Mouse (Mus musculus) forebrain, embryonic 16.5 days (tissue): ENCODE data around the gene Espn. TPM values are rescaled to one million over a fixed set of nuclear protein-coding genes. Genes with fewer than 3 reads are reported as not detected.
A peak's percentile ranks its signal among the peaks of the same experiment; 100 is the strongest.

Experiments used
- ATAC-seq: fragments of 200-750 bp; cut with Nextera tagmentation; 2 replicates; pipeline ENCODE4 v1.8.0; 2017; ENCODE audit warnings: mild to moderate bottlenecking, moderate library complexity
- H3K27ac ChIP-seq: fragments of 300-500 bp; sonication (generic); 2 replicates; pipeline ENCODE4 v1.5.1; 2014; ENCODE audit warnings: low read length, control low read depth
- H3K27me3 ChIP-seq: fragments of 300-500 bp; sonication (generic); replicated peaks from 2 replicates; pipeline ENCODE4 v1.6.1; 2014; ENCODE audit warnings: low read length; ENCODE audit not compliant: control insufficient read depth, insufficient read depth
- H3K36me3 ChIP-seq: fragments of 300-500 bp; sonication (generic); 2 replicates; pipeline ENCODE4 v1.6.1; 2014; ENCODE audit not compliant: control insufficient read depth, insufficient read depth
- H3K4me1 ChIP-seq: fragments of 300-500 bp; sonication (generic); replicated peaks from 2 replicates; pipeline ENCODE4 v1.6.1; 2014; ENCODE audit warnings: low read length; ENCODE audit not compliant: control insufficient read depth, insufficient read depth
- H3K4me2 ChIP-seq: fragments of 300-500 bp; sonication (generic); 2 replicates; pipeline ENCODE4 v1.6.1; 2014; ENCODE audit warnings: mild to moderate bottlenecking, low read length, control low read depth
- H3K4me3 ChIP-seq: fragments of 300-500 bp; sonication (generic); replicated peaks from 2 replicates; pipeline ENCODE4 v1.5.1; 2014; ENCODE audit warnings: mild to moderate bottlenecking, low read length, control low read depth
- H3K9ac ChIP-seq: fragments of 300-500 bp; sonication (generic); replicated peaks from 2 replicates; pipeline ENCODE4 v1.6.1; 2014; ENCODE audit warnings: low read depth, low read length, control low read depth
- H3K9me3 ChIP-seq: fragments of 300-500 bp; sonication (generic); 2 replicates; pipeline ENCODE4 v1.6.1; 2016; ENCODE audit warnings: low read length; ENCODE audit not compliant: control insufficient read depth
- WGBS: fragments of 180-500 bp; shearing (Covaris S2); extraction: QIAGEN DNeasy Blood & Tissue Kit; methylation state at CpG from one replicate; pipeline ENCODE4 v1.1.7; 2014; 5-methylcytosine and 5-hydroxymethylcytosine counted together
- polyA plus RNA-seq: library from polyadenylated mRNA; unstranded; fragments of >200 nt; fragmentation: Nextera tagmentation; extraction: Ambion mirVana; gene quantifications from 2 replicates; pipeline ENCODE4 v1.2.1, GENCODE M21; 2015

Espn gene
- polyA plus RNA-seq, 1 experiment from 2014 or later = 0.08 TPM

DNA sequence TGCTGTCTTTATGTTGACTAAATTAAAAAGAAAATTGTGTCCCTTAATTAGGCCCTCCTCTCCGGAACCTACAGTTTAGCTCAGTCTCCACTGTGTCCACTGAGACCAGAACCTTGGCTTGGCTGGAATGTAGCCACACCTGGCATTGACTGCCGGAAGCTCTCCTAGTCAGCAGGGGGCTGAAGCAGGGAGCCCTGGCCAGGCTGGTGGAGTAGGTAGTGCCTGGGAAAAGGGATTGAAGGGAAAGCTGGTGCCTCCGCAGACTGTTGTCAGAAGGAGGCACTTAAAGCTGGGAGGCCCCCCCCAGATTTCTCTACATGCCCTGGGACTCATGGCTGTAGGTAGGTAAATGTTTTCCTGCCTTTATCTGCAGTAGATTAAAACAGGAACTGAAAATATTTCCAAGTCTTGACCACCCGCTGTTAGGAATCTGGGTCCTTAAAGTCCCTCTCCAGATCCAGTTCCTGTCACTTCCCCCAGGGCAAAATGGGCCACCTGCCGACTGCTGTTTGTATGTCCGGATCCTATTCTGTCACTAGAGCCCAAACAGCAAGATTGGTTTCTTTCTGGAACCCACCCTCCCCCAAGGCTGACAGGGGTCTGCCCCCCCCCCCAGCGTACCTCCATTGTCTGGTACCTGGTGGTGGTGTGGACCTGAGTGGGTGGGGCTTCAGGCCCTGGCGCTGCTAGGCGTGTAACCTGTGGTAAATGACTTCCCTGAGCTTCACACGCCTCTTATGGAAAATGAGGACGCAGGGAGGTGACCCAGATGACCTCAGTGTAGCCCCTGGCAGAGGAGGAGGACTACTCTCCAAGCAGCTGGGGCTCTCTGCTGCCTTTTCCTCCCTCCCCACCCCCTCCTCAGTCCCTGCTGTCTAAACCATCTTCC is 54.0 kb downstream of the Espn start:
- H3K27me3 ChIP-seq = no peaks in the 10 kb centered on the region
- WGBS = 23% methylated on average over 11 of the region's 11 CpGs
- no peak for ATAC-seq

DNA sequence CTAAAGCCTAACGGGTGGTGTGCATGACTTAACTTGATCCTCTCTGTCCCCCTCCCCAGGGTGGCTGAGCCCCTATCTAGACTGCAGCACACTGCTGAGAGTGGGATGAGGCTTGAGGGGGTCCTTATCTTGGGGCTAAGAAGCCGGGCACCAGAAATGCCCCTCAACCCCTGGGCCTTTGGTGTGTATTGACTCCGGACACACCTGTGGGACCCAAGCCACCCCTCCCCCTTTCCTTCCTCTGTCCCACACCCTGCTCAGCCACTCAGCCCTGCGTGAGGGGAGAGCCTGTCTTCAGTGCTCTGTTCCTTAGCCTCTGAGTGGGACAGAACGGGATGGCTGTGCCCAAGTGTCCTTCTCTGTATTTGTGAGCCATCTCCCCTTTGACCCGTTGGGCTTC is 55.2 kb downstream of the Espn start:
- no peak for ATAC-seq
- WGBS = 39% methylated on average over 6 of the region's 6 CpGs

More for the DNA sequence above, 54.0 kb downstream of the Espn start:
- no peaks in the 10 kb centered on the region for H3K4me1 ChIP-seq
- H3K36me3 ChIP-seq = 0 out of 2 replicates have a peak, but pooled peaks cover 3% of the 10 kb centered on the region
- no peaks in the 10 kb centered on the region for H3K9me3 ChIP-seq
- H3K4me2 ChIP-seq = no peak overlapping the region
- H3K27ac ChIP-seq = no peak overlapping the region
- no peak overlapping the region for H3K9ac ChIP-seq
- no peak overlapping the region for H3K4me3 ChIP-seq

DNA sequence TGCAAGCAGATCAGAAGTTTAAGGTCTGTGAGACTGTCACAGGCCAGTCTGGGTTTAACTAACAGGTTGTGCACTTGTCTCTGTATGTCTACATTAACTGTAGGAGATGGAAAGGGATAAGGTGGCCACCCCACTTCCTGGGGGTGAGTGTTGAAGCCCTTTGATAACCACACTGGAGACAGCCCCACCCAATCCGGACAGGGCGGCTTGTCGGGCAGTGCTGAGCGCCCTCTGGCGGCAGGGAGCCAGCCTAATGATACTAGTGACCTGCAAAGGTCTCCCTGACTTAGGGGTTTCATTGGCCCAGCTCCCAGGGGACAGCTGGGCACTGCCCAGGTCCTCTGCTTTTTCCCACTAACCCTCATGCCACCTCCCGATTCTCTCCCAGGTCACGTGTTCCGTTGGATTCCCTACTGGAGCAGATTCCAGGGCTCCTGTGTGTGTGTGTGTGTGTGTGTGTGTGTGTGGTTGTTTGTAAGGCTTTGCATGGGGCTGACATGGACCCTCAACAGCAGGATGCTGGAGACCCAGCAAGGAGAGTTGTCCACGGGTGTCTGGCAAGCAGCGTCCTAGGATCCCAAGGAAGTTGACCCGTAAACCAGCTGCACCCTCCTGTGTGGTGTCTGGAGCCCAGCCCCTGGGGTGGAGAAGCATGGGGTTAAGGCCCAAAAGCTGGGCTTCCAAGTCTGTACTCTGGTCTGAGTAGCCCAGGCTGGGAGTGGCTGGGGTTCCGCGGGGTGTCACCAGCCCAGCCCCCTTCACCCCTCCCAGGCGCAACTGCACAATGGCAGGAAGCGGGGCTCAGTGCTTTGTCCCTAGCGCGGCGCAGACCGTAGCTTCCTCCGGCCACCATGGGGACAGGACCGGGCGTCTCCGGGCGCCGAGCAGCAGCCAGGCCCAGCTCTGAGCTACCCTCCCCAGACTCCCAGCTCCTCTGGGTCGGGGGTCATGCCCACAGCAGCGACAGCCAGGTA is 55.9 kb downstream of the Espn start:
- Histone ChIP-seq H3K9me3 (no peaks in the 10 kb centered on the region), H3K27ac (no peak overlapping the region), H3K9ac (no peak overlapping the region), H3K4me2 (no peak overlapping the region), H3K4me3 (0 out of 2 replicates have a peak overlapping the region, but pooled peaks have one; percentile 8), H3K36me3 (no peaks in the 10 kb centered on the region), H3K27me3 (no peaks in the 10 kb centered on the region), H3K4me1 (peaks cover 3% of the 10 kb centered on the region; the same call in 1 of the 2 replicates)
- 22% methylated on average over 27 of the region's 27 CpGs for WGBS
- ATAC-seq = no peak

More for the DNA sequence above, 55.2 kb downstream of the Espn start:
- no peak overlapping the region for H3K4me2 ChIP-seq
- H3K27ac ChIP-seq = no peak overlapping the region
- H3K4me3 ChIP-seq = 0 out of 2 replicates have a peak overlapping the region, but pooled peaks have one; percentile 8
- H3K36me3 ChIP-seq = no peaks in the 10 kb centered on the region
- no peaks in the 10 kb centered on the region for H3K27me3 ChIP-seq
- no peaks in the 10 kb centered on the region for H3K9me3 ChIP-seq
- no peak overlapping the region for H3K9ac ChIP-seq
- H3K4me1 ChIP-seq = peaks cover 3% of the 10 kb centered on the region; the same call in 1 of the 2 replicates

GRCm38 (mm10) chr4:152094233-152094632 is 57.9 kb downstream of the Espn start:
- H3K27ac ChIP-seq = no peak overlapping the region
- H3K36me3 ChIP-seq = no peaks in the 10 kb centered on the region
- H3K27me3 ChIP-seq = no peaks in the 10 kb centered on the region
- no peak overlapping the region for H3K4me3 ChIP-seq
- H3K9ac ChIP-seq = no peak overlapping the region
- peaks cover 3% of the 10 kb centered on the region; the same call in 1 of the 2 replicates for H3K4me1 ChIP-seq
- H3K9me3 ChIP-seq = no peaks in the 10 kb centered on the region
- no peak overlapping the region for H3K4me2 ChIP-seq
- no peak for ATAC-seq
- 90% methylated on average over 12 of the region's 12 CpGs for WGBS

DNA sequence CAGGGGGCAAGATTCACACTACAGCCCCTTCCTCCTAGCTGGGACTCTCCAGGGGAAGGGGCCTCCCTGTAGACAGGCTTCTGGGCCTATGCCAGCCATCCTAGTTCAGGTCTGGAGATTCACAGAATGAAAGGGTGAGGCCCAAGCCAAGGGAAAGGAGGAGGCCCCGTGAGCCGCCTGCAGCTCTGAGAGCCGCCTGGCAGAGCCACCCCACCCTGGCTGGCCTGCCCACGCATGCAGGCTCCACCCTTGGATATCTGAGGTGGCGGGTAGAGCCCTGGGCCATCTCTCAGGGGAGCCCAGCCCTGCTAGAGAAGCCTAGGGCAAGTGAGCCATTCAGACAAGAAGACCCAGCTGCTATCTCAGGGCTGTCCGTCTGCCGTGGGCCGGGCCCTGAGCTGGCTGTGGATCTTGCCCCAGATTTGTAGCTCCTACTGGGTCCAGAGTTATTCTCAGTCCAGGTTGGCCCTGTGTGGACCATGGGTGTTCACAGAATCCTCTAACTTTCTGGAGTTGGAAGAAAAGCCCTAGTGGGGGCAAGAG is 59.3 kb downstream of the Espn start:
- no peaks in the 10 kb centered on the region for H3K27me3 ChIP-seq
- no peaks in the 10 kb centered on the region for H3K9me3 ChIP-seq
- no peak for ATAC-seq
- WGBS = 60% methylated on average over 8 of the region's 8 CpGs
- no peak overlapping the region for H3K4me2 ChIP-seq
- no peak overlapping the region for H3K4me3 ChIP-seq
- H3K9ac ChIP-seq = 0 out of 2 replicates have a peak overlapping the region, but pooled peaks have one; percentile 9
- no peaks in the 10 kb centered on the region for H3K36me3 ChIP-seq
- no peak overlapping the region for H3K27ac ChIP-seq
- H3K4me1 ChIP-seq = peaks cover 14% of the 10 kb centered on the region

DNA sequence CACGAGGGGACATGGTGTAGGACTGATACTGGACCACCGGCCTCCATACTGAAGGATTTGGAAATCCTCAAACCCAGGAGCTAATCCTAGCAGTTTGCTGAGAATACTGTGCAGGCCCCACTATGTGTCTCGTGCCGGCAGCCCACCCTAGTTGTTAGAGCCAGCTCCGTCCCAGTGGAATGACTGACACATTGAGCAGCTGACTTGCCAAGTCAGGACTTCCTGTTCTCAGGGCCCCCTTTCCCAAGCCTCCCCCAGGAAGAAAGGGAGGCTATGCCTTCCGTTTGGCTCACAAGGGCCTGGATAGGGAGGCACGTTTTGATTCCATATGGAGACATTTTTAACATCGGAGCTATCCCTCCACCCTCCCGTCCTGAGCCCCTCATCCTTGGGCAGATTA is 62.0 kb downstream of the Espn start:
- H3K27ac ChIP-seq = no peak overlapping the region
- no peak overlapping the region for H3K4me3 ChIP-seq
- WGBS = 76% methylated on average over 9 of the region's 9 CpGs
- no peak overlapping the region for H3K9ac ChIP-seq
- H3K4me2 ChIP-seq = no peak overlapping the region
- H3K36me3 ChIP-seq = no peaks in the 10 kb centered on the region
- H3K9me3 ChIP-seq = no peaks in the 10 kb centered on the region
- H3K4me1 ChIP-seq = peaks cover 28% of the 10 kb centered on the region
- no peaks in the 10 kb centered on the region for H3K27me3 ChIP-seq
- ATAC-seq = no peak

GRCm38 (mm10) chr4:152088556-152089120 is 63.5 kb downstream of the Espn start:
- Histone ChIP-seq H3K4me1 (peaks cover 28% of the 10 kb centered on the region), H3K9ac (no peak overlapping the region), H3K27ac (no peak overlapping the region), H3K27me3 (no peaks in the 10 kb centered on the region), H3K36me3 (no peaks in the 10 kb centered on the region), H3K4me2 (no peak overlapping the region), H3K4me3 (no peak overlapping the region), H3K9me3 (no peaks in the 10 kb centered on the region)
- WGBS = 24% methylated on average over 8 of the region's 8 CpGs
- ATAC-seq = peak; percentile 48

GRCm38 (mm10) chr4:152088133-152088532 is 64.0 kb downstream of the Espn start:
- 19% methylated on average over 4 of the region's 4 CpGs for WGBS
- H3K9ac ChIP-seq = no peak overlapping the region
- peak overlapping the region; percentile 89 for H3K4me2 ChIP-seq
- no peaks in the 10 kb centered on the region for H3K27me3 ChIP-seq
- no peaks in the 10 kb centered on the region for H3K9me3 ChIP-seq
- no peak overlapping the region for H3K27ac ChIP-seq
- peaks cover 28% of the 10 kb centered on the region for H3K4me1 ChIP-seq
- ATAC-seq = 0 out of 2 replicates have a peak, but pooled peaks have one; percentile 23
- no peak overlapping the region for H3K4me3 ChIP-seq
- no peaks in the 10 kb centered on the region for H3K36me3 ChIP-seq
